ENCODE assay signal across 8 mouse cellular contexts in the genomic region with DNA sequence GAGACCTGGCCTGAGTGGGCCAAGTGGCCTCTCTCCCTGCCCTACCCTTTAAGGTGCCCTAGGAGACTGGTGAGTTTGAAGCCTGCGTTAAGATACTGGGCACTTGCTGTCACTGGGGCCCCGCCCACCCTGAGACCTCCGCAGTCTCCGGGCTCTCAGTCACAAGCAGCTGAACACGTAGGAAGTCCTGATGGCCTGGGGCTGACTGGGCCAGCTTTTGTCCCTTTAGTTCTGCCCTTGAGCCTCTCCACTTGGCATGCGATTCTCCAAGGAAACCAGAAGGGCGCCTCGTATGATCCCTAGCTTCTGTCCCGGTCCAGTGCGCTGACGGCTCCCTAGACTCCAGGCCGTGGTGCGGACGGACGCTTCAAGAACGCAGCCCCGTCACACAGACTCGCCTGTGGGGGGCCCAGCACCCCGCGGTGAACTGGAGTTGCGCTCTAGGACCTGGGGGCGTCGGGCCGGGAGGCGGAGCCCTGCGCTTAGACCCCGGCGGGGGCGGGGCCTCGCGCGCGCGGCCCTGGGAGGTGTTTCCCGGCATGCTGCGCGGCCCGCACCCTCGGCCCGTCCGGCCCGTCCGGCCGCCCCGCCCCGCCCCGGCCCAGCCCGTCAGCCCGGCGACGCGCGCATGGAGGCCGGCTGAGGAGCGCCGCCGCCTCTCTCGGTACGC. TPM values are rescaled to one million over a fixed set of nuclear protein-coding genes. Genes with fewer than 3 reads are reported as not detected.
DNase-seq lines count a peak whose midpoint lies in the region; ATAC-seq and TF ChIP-seq lines count a peak whose summit lies in the region.

No protein-coding gene starts in this region.

- no peak for TF ChIP-seq RAD21 in MEL (IDR thresholded peaks at IDR 0.05; ENCODE audit: low read depth, low read length)

- TF ChIP-seq EP300 in MEL (IDR thresholded peaks at IDR 0.05; ENCODE audit: low read depth in 1 of 2, low read length in 2 of 2): no peak

- H3K9me3 ChIP-seq in MEL (replicated peaks; ENCODE audit: insufficient read depth, low read length): no peaks in the 10 kb centered on the region
- H3K9me3 ChIP-seq in forebrain, embryonic 16.5 days (ENCODE audit: control insufficient read depth, low read length): no peaks in the 10 kb centered on the region
- no peaks in the 10 kb centered on the region for H3K9me3 ChIP-seq in lung, embryonic 16.5 days (ENCODE audit: control insufficient read depth, low read length)

- peaks cover 0 to 24% of the 10 kb centered on the region in 2 experiments; a peak in 3 of 4 replicates for H3K4me1 ChIP-seq in MEL (ENCODE audit: control insufficient read depth in 1 of 2, insufficient read depth in 2 of 2, low read length in 2 of 2)
- peaks cover 32% of the 10 kb centered on the region for H3K4me1 ChIP-seq in forebrain, embryonic 16.5 days (replicated peaks; ENCODE audit: control insufficient read depth, insufficient read depth, low read length)
- H3K4me1 ChIP-seq in lung, embryonic 16.5 days (replicated peaks; ENCODE audit: control insufficient read depth, insufficient read depth, low read length): peaks cover 34% of the 10 kb centered on the region
- peaks cover 37% of the 10 kb centered on the region for H3K4me1 ChIP-seq in thymus, adult 2 months (replicated peaks; ENCODE audit: control insufficient read depth, insufficient read depth, low read length)

- under 1% methylated on average over 54 of the region's 59 CpGs for WGBS in forebrain, embryonic 16.5 days
- WGBS in lung, embryonic 16.5 days: 0% methylated on average over 31 of the region's 59 CpGs
- WGBS in thymus, adult 2 months: under 1% methylated on average over 58 of the region's 59 CpGs

- DNase-seq in MEL (ENCODE audit: low read depth, low spot score): peak; percentile 90
- DNase-seq in cerebellum, adult 18-20 months: peak; percentile 79 to 89
- DNase-seq in heart, postnatal 36 days: peak; percentile 87 to 90
- DNase-seq in layer of hippocampus, adult 9-11 months: peak; percentile 88
- peak; percentile 80 for DNase-seq in ovary, adult 18-20 months (ENCODE audit: low spot score)
- peak; percentile 84 for DNase-seq in thymus, adult 2 months

- H3K27ac ChIP-seq in MEL (ENCODE audit: control insufficient read depth, low read depth, low read length): peak overlapping the region; percentile 69
- H3K27ac ChIP-seq in forebrain, embryonic 16.5 days (ENCODE audit: low read length): peak overlapping the region; percentile 76
- H3K27ac ChIP-seq in lung, embryonic 16.5 days (ENCODE audit: low read length): peak overlapping the region; percentile 90
- no peak overlapping the region for H3K27ac ChIP-seq in thymus, adult 2 months (ENCODE audit: control insufficient read depth, insufficient read depth, low read length)

- H3K36me3 ChIP-seq in MEL (ENCODE audit: control insufficient read depth in 1 of 2, insufficient read depth in 2 of 2, low read length in 2 of 2): peaks cover 3 to 15% of the 10 kb centered on the region in 2 experiments
- H3K36me3 ChIP-seq in forebrain, embryonic 16.5 days (ENCODE audit: control insufficient read depth, insufficient read depth): no peaks in the 10 kb centered on the region
- peaks cover 2% of the 10 kb centered on the region; the same call in 1 of the 2 replicates for H3K36me3 ChIP-seq in lung, embryonic 16.5 days (ENCODE audit: control insufficient read depth, insufficient read depth, low read length)
- no peaks in the 10 kb centered on the region for H3K36me3 ChIP-seq in thymus, adult 2 months (ENCODE audit: control insufficient read depth, insufficient read depth, low read length)

- TF ChIP-seq POLR2A in MEL (IDR thresholded peaks at IDR 0.05; ENCODE audit: control insufficient read depth in 1 of 2, insufficient read depth in 1 of 2, low read depth in 1 of 2, low read length in 2 of 2, poor library complexity in 1 of 2): peak; percentile 49 to 54; a peak in 2 of 4 replicates
- peak; percentile 44 for TF ChIP-seq POLR2A in thymus, adult 2 months (IDR thresholded peaks at IDR 0.05; ENCODE audit: control insufficient read depth, extremely low read depth, insufficient read depth, low read length, poor library complexity)

- peak overlapping the region; percentile 92 for H3K9ac ChIP-seq in MEL (ENCODE audit: control insufficient read depth, low read depth, low read length, poor library complexity, severe bottlenecking)
- peak overlapping the region; percentile 91 for H3K9ac ChIP-seq in forebrain, embryonic 16.5 days (replicated peaks; ENCODE audit: low read depth, low read length)
- H3K9ac ChIP-seq in lung, embryonic 16.5 days (ENCODE audit: low read length): peak overlapping the region; percentile 96

- H3K4me2 ChIP-seq in forebrain, embryonic 16.5 days (ENCODE audit: low read length): peak overlapping the region; percentile 91
- peak overlapping the region; percentile 93 for H3K4me2 ChIP-seq in lung, embryonic 16.5 days (ENCODE audit: low read depth, low read length)

- peak overlapping the region; percentile 94 to 96 for H3K4me3 ChIP-seq in MEL (ENCODE audit: control insufficient read depth in 1 of 2, insufficient read depth in 1 of 2, low read depth in 2 of 2, low read length in 2 of 2)
- H3K4me3 ChIP-seq in forebrain, embryonic 16.5 days (replicated peaks; ENCODE audit: low read length): peak overlapping the region; percentile 84
- peak overlapping the region; percentile 86 for H3K4me3 ChIP-seq in lung, embryonic 16.5 days (ENCODE audit: low read length)
- H3K4me3 ChIP-seq in thymus, adult 2 months (ENCODE audit: control insufficient read depth, insufficient read depth, low read length): peak overlapping the region; percentile 78

- H3K27me3 ChIP-seq in MEL (ENCODE audit: control insufficient read depth in 1 of 2, insufficient read depth in 2 of 2, low read length in 2 of 2): peaks cover 0 to 4% of the 10 kb centered on the region in 2 experiments; a peak in 1 of 4 replicates
- H3K27me3 ChIP-seq in forebrain, embryonic 16.5 days (replicated peaks; ENCODE audit: control insufficient read depth, insufficient read depth, low read length): no peaks in the 10 kb centered on the region
- no peaks in the 10 kb centered on the region for H3K27me3 ChIP-seq in lung, embryonic 16.5 days (ENCODE audit: control insufficient read depth, insufficient read depth, low read depth, low read length)
- H3K27me3 ChIP-seq in thymus, adult 2 months (ENCODE audit: control insufficient read depth, insufficient read depth, low read length): no peaks in the 10 kb centered on the region

- ATAC-seq in forebrain, embryonic 16.5 days: peak; percentile 92
- ATAC-seq in lung, embryonic 16.5 days (ENCODE audit: low read depth): peak; percentile 95

- intact Hi-C loops in heart, postnatal 36 days (cut with DNase I): loop anchor here (2.0 kb wide), 1 partner anchor 135 kb away; a partner anchor contains a TSS

- TF ChIP-seq CTCF in MEL (IDR thresholded peaks at IDR 0.05 in 2 of 3, conservative IDR thresholded peaks at IDR 0.05 in 1 of 3; ENCODE audit: control insufficient read depth in 1 of 3, insufficient read depth in 1 of 3, low read depth in 2 of 3, low read length in 3 of 3, poor library complexity in 1 of 3, severe bottlenecking in 1 of 3): peak in 1 of 3 experiments; percentile 15; a peak in 1 of 6 replicates
- TF ChIP-seq CTCF in thymus, adult 2 months (IDR thresholded peaks at IDR 0.05; ENCODE audit: borderline replicate concordance, control insufficient read depth, extremely low read depth, insufficient read depth, low read length, poor library complexity): peak; percentile 67; the same call in 1 of the 2 replicates

- peaks cover 22% of the 10 kb centered on the region for H3K79me2 ChIP-seq in MEL (ENCODE audit: control insufficient read depth, insufficient read depth, low read length, poor library complexity)

RNA-seq across cellular contexts. Expression of a gene that starts 0.7 kb away (rescaled TPM):
- 43.1 and 45.9 TPM in 2 replicates for total RNA-seq in MEL (2012; rRNA removed)
- polyA plus RNA-seq in MEL (2012; ENCODE audit: insufficient read depth in 1 of 2, insufficient read length in 2 of 2, low read depth in 1 of 2, low replicate concordance in 2 of 2, missing spikeins in 1 of 2): 10 to 100 TPM in 1 of 2 experiments, not detected in 1; 81.4 TPM
- 36.2 and 39.8 TPM in 2 replicates for polyA plus RNA-seq in forebrain, embryonic 16.5 days (2015; fragmentation: Nextera tagmentation; extraction: Ambion mirVana)
- 10 to 100 TPM; 45.6 to 50.5 TPM for total RNA-seq in heart, postnatal 36 days (2021)
- polyA plus RNA-seq in lung, embryonic 16.5 days (2015; fragmentation: Nextera tagmentation; extraction: Ambion mirVana): 48.9 and 50.2 TPM in 2 replicates
- 81.2 and 86.3 TPM in 2 replicates for polyA plus RNA-seq in thymus, adult 2 months (2012; rRNA removed)

RNA-seq across cellular contexts. Expression of a gene that starts 13.3 kb away (rescaled TPM):
- 13.6 and 17.3 TPM in 2 replicates for total RNA-seq in MEL (2012; rRNA removed)
- 10 to 100 TPM in 1 of 2 experiments, not detected in 1; 16.6 TPM for polyA plus RNA-seq in MEL (2012; ENCODE audit: insufficient read depth in 1 of 2, insufficient read length in 2 of 2, low read depth in 1 of 2, low replicate concordance in 2 of 2, missing spikeins in 1 of 2)
- 22.2 and 24.2 TPM in 2 replicates for polyA plus RNA-seq in forebrain, embryonic 16.5 days (2015; fragmentation: Nextera tagmentation; extraction: Ambion mirVana)
- 10 to 100 TPM; 15.4 to 17.1 TPM for total RNA-seq in heart, postnatal 36 days (2021)
- 16.0 and 16.4 TPM in 2 replicates for polyA plus RNA-seq in lung, embryonic 16.5 days (2015; fragmentation: Nextera tagmentation; extraction: Ambion mirVana)
- 62.4 and 70.5 TPM in 2 replicates for polyA plus RNA-seq in thymus, adult 2 months (2012; rRNA removed)

RNA-seq across cellular contexts. Expression of a gene that starts 16.1 kb away (rescaled TPM):
- not detected in 2 replicates for total RNA-seq in MEL (2012; rRNA removed)
- polyA plus RNA-seq in MEL (2012; ENCODE audit: insufficient read depth in 1 of 2, insufficient read length in 2 of 2, low read depth in 1 of 2, low replicate concordance in 2 of 2, missing spikeins in 1 of 2): not detected
- polyA plus RNA-seq in forebrain, embryonic 16.5 days (2015; fragmentation: Nextera tagmentation; extraction: Ambion mirVana): 2.6 and 4.9 TPM in 2 replicates
- total RNA-seq in heart, postnatal 36 days (2021): 1 to 10 TPM; 1.3 to 1.7 TPM
- polyA plus RNA-seq in lung, embryonic 16.5 days (2015; fragmentation: Nextera tagmentation; extraction: Ambion mirVana): 0.21 and 0.24 TPM in 2 replicates
- polyA plus RNA-seq in thymus, adult 2 months (2012; rRNA removed): 0.04 and 0.15 TPM in 2 replicates

RNA-seq across cellular contexts. Expression of a gene that starts 47.3 kb away (rescaled TPM):
- total RNA-seq in MEL (2012; rRNA removed): 14.4 and 17.5 TPM in 2 replicates
- 10 to 100 TPM in 1 of 2 experiments, not detected in 1; 25.3 TPM for polyA plus RNA-seq in MEL (2012; ENCODE audit: insufficient read depth in 1 of 2, insufficient read length in 2 of 2, low read depth in 1 of 2, low replicate concordance in 2 of 2, missing spikeins in 1 of 2)
- 16.8 and 22.1 TPM in 2 replicates for polyA plus RNA-seq in forebrain, embryonic 16.5 days (2015; fragmentation: Nextera tagmentation; extraction: Ambion mirVana)
- 1 to 10 TPM; 8.6 to 8.8 TPM for total RNA-seq in heart, postnatal 36 days (2021)
- polyA plus RNA-seq in lung, embryonic 16.5 days (2015; fragmentation: Nextera tagmentation; extraction: Ambion mirVana): 15.5 and 15.7 TPM in 2 replicates
- polyA plus RNA-seq in thymus, adult 2 months (2012; rRNA removed): 97.4 and 98.9 TPM in 2 replicates

RNA-seq across cellular contexts. Expression of a gene that starts 52.9 kb away (rescaled TPM):
- 17.9 and 23.3 TPM in 2 replicates for total RNA-seq in MEL (2012; rRNA removed)
- polyA plus RNA-seq in MEL (2012; ENCODE audit: insufficient read depth in 1 of 2, insufficient read length in 2 of 2, low read depth in 1 of 2, low replicate concordance in 2 of 2, missing spikeins in 1 of 2): 10 to 100 TPM in 1 of 2 experiments, not detected in 1; 26.6 TPM
- polyA plus RNA-seq in forebrain, embryonic 16.5 days (2015; fragmentation: Nextera tagmentation; extraction: Ambion mirVana): 39.5 and 46.0 TPM in 2 replicates
- 1 to 10 TPM; 7.1 to 7.4 TPM for total RNA-seq in heart, postnatal 36 days (2021)
- 22.0 and 23.4 TPM in 2 replicates for polyA plus RNA-seq in lung, embryonic 16.5 days (2015; fragmentation: Nextera tagmentation; extraction: Ambion mirVana)
- polyA plus RNA-seq in thymus, adult 2 months (2012; rRNA removed): 82.9 and 94.4 TPM in 2 replicates
